Mouse (Mus musculus) heart, postnatal 0 days (tissue): ENCODE data around the gene Nectin1. TPM values are rescaled to one million over a fixed set of nuclear protein-coding genes. Genes with fewer than 3 reads are reported as not detected.

ENCODE experiments used
- ATAC-seq: fragments of 200-750 bp; cut with Nextera tagmentation; 2 replicates; pipeline ENCODE4 v1.8.0; 2017; ENCODE audit warnings: low read depth, moderate number of reproducible peaks, moderate library complexity; ENCODE audit not compliant: insufficient read depth
- DNase-seq: peaks from one replicate; pipeline ENCODE4 v3.0.0-alpha.2; 2016; ENCODE audit warnings: low spot score
- H3K27ac ChIP-seq: fragments of 300-500 bp; sonication (generic); 2 replicates; pipeline ENCODE4 v1.5.1; 2014; ENCODE audit warnings: low read depth, mild to moderate bottlenecking
- H3K27me3 ChIP-seq: fragments of 300-500 bp; sonication (generic); 2 replicates; pipeline ENCODE4 v1.6.1; 2014; ENCODE audit warnings: low read length, mixed read lengths; ENCODE audit not compliant: control insufficient read depth, insufficient read depth
- H3K36me3 ChIP-seq: fragments of 300-500 bp; sonication (generic); replicated peaks from 2 replicates; pipeline ENCODE4 v1.6.1; 2014; ENCODE audit warnings: low read length, mixed read lengths; ENCODE audit not compliant: control insufficient read depth, insufficient read depth
- H3K4me1 ChIP-seq: fragments of 300-500 bp; sonication (generic); 2 replicates; pipeline ENCODE4 v1.6.1; 2014; ENCODE audit warnings: antibody characterized with exemption; ENCODE audit not compliant: control insufficient read depth, insufficient read depth
- H3K4me2 ChIP-seq: fragments of 300-500 bp; sonication (generic); 2 replicates; pipeline ENCODE4 v1.6.1; 2014; ENCODE audit warnings: low read depth, mild to moderate bottlenecking, low read length, moderate library complexity
- H3K4me3 ChIP-seq: fragments of 300-500 bp; sonication (generic); 2 replicates; pipeline ENCODE4 v1.5.1; 2014; ENCODE audit warnings: low read depth, low read length
- H3K9ac ChIP-seq: fragments of 300-500 bp; sonication (generic); replicated peaks from 2 replicates; pipeline ENCODE4 v1.6.1; 2014; ENCODE audit warnings: low read depth, low read length, mixed read lengths
- H3K9me3 ChIP-seq: fragments of 300-500 bp; sonication (generic); replicated peaks from 2 replicates; pipeline ENCODE4 v1.6.1; 2016; ENCODE audit warnings: low read length; ENCODE audit not compliant: control insufficient read depth
- CTCF ChIP-seq: IDR thresholded peaks from 2 replicates; pipeline ENCODE4 v1.5.1; 2016; ENCODE audit warnings: antibody characterized with exemption, control low read depth, low read depth
- EP300 ChIP-seq: IDR thresholded peaks from 2 replicates; pipeline ENCODE4 v1.6.1; 2016; ENCODE audit warnings: antibody characterized with exemption, low read depth
- WGBS: fragments of 180-500 bp; shearing (Covaris S2); extraction: QIAGEN DNeasy Blood & Tissue Kit; methylation state at CpG from one replicate; pipeline ENCODE4 v1.1.7; 2014; 5-methylcytosine and 5-hydroxymethylcytosine counted together
- polyA plus RNA-seq: library from polyadenylated mRNA; unstranded; fragments of >200 nt; fragmentation: Nextera tagmentation; extraction: Ambion mirVana; gene quantifications from 2 replicates; pipeline ENCODE4 v1.2.1, GENCODE M21; 2015
- total RNA-seq: library from RNA; depleted of rRNA; stranded (reverse); fragments of >200 nt; gene quantifications from 2 replicates; pipeline ENCODE4 v1.2.3, GENCODE M21; 2014; ENCODE audit warnings: low replicate concordance

Nectin1 gene
- total and polyA plus RNA-seq, 2 experiments from 2014 or later: 0.82 to 3.6 TPM

- Histone ChIP-seq H3K4me2 (no peak overlapping the region), H3K4me3 (no peak overlapping the region), H3K27me3 (peaks cover 36% of the 10 kb centered on the region), H3K27ac (no peak overlapping the region), H3K4me1 (peaks cover 25% of the 10 kb centered on the region), H3K36me3 (no peaks in the 10 kb centered on the region), H3K9me3 (no peaks in the 10 kb centered on the region), H3K9ac (no peak overlapping the region)
- no peak for ATAC-seq
- DNase-seq: no peak
- no peak for TF ChIP-seq EP300
- TF ChIP-seq CTCF: no peak
- 88% methylated on average over 4 of the region's 4 CpGs for WGBS
Observed at GRCm38 (mm10) chr9:43742066-43742465, 1.7 kb upstream of the Nectin1 start.

- H3K4me3 ChIP-seq: peak overlapping the region; percentile 64
- peaks cover 19% of the 10 kb centered on the region for H3K4me1 ChIP-seq
- 2% methylated on average over 27 of the region's 27 CpGs for WGBS
- ATAC-seq (peak; percentile 56), DNase-seq (peak; percentile 45)
- peak overlapping the region; percentile 99 for H3K4me2 ChIP-seq
- peak overlapping the region; percentile 60 for H3K27ac ChIP-seq
- no peaks in the 10 kb centered on the region for H3K9me3 ChIP-seq
- H3K36me3 ChIP-seq: no peaks in the 10 kb centered on the region
- peak overlapping the region; percentile 59; the same call in 1 of the 2 replicates for H3K9ac ChIP-seq
- H3K27me3 ChIP-seq: peaks cover 34% of the 10 kb centered on the region
- TF ChIP-seq CTCF: no peak
- no peak for TF ChIP-seq EP300
Observed at GRCm38 (mm10) chr9:43742902-43743646, 710 bp upstream of the Nectin1 start.

GRCm38 (mm10) chr9:43744138-43744981 is 576 bp downstream of the Nectin1 start:
- peak overlapping the region; percentile 99 for H3K4me2 ChIP-seq
- H3K4me3 ChIP-seq: peak overlapping the region; percentile 64
- H3K27ac ChIP-seq: peak overlapping the region; percentile 60
- H3K27me3 ChIP-seq: peaks cover 29% of the 10 kb centered on the region
- H3K4me1 ChIP-seq: peaks cover 19% of the 10 kb centered on the region
- no peaks in the 10 kb centered on the region for H3K36me3 ChIP-seq
- DNase-seq (no peak), ATAC-seq (peak; percentile 40)
- no peaks in the 10 kb centered on the region for H3K9me3 ChIP-seq
- WGBS: under 1% methylated on average over 59 of the region's 77 CpGs
- TF ChIP-seq CTCF (no peak), EP300 (no peak)
- peak overlapping the region; percentile 59 for H3K9ac ChIP-seq

- ATAC-seq (no peak), DNase-seq (no peak)
- Histone ChIP-seq H3K4me2 (peak overlapping the region; percentile 99), H3K27ac (no peak overlapping the region), H3K9me3 (no peaks in the 10 kb centered on the region), H3K4me1 (peaks cover 19% of the 10 kb centered on the region), H3K36me3 (no peaks in the 10 kb centered on the region), H3K27me3 (peaks cover 29% of the 10 kb centered on the region), H3K9ac (peak overlapping the region; percentile 59; the same call in 1 of the 2 replicates), H3K4me3 (peak overlapping the region; percentile 64)
- TF ChIP-seq CTCF: no peak
- no peak for TF ChIP-seq EP300
- under 1% methylated on average over 42 of the region's 43 CpGs for WGBS
Observed at GRCm38 (mm10) chr9:43745051-43745792, 1.4 kb downstream of the Nectin1 start.
